Mouse (Mus musculus) lung, postnatal 0 days (tissue): Measurements from ENCODE around the gene Erp29. TPM values are rescaled to one million over a fixed set of nuclear protein-coding genes. Genes with fewer than 3 reads are reported as not detected.
A peak's percentile ranks its signal among the peaks of the same experiment; 100 is the strongest.

Experiments used
- ATAC-seq: fragments of 200-750 bp; cut with Nextera tagmentation; 2 replicates; pipeline ENCODE4 v1.8.0; 2017; ENCODE audit warnings: moderate library complexity
- DNase-seq: peaks from one replicate; pipeline ENCODE4 v3.0.0-alpha.2; 2016; ENCODE audit warnings: low spot score
- H3K27ac ChIP-seq: fragments of 300-500 bp; sonication (generic); 2 replicates; pipeline ENCODE4 v1.5.1; 2014; ENCODE audit warnings: antibody characterized with exemption, mild to moderate bottlenecking, low read length, mixed read lengths
- H3K27me3 ChIP-seq: fragments of 300-500 bp; sonication (generic); replicated peaks from 2 replicates; pipeline ENCODE4 v1.6.1; 2014; ENCODE audit warnings: low read length, mixed read lengths; ENCODE audit not compliant: insufficient read depth
- H3K36me3 ChIP-seq: fragments of 300-500 bp; sonication (generic); 2 replicates; pipeline ENCODE4 v1.6.1; 2014; ENCODE audit warnings: low read length, mixed read lengths; ENCODE audit not compliant: insufficient read depth
- H3K4me1 ChIP-seq: fragments of 300-500 bp; sonication (generic); 2 replicates; pipeline ENCODE4 v1.6.1; 2014; ENCODE audit warnings: antibody characterized with exemption, low read depth, low read length, mixed read lengths; ENCODE audit not compliant: insufficient read depth
- H3K4me2 ChIP-seq: fragments of 300-500 bp; sonication (generic); replicated peaks from 2 replicates; pipeline ENCODE4 v1.6.1; 2014; ENCODE audit warnings: low read depth, mild to moderate bottlenecking, low read length, moderate library complexity, mixed read lengths
- H3K4me3 ChIP-seq: fragments of 300-500 bp; sonication (generic); 2 replicates; pipeline ENCODE4 v1.5.1; 2014; ENCODE audit warnings: low read depth, low read length
- H3K9ac ChIP-seq: fragments of 300-500 bp; sonication (generic); replicated peaks from 2 replicates; pipeline ENCODE4 v1.6.1; 2014; ENCODE audit warnings: low read depth, mild to moderate bottlenecking
- H3K9me3 ChIP-seq: fragments of 300-500 bp; sonication (generic); 2 replicates; pipeline ENCODE4 v1.6.1; 2016; ENCODE audit warnings: low read length, mixed read lengths
- CTCF ChIP-seq: IDR thresholded peaks from 2 replicates; pipeline ENCODE4 v1.5.1; 2016; ENCODE audit warnings: antibody characterized with exemption, mild to moderate bottlenecking
- EP300 ChIP-seq: IDR thresholded peaks from 2 replicates; pipeline ENCODE4 v1.6.1; 2016; ENCODE audit warnings: antibody characterized with exemption, mild to moderate bottlenecking, control low read depth
- WGBS: fragments of 180-500 bp; shearing (Covaris S2); extraction: QIAGEN DNeasy Blood & Tissue Kit; methylation state at CpG from one replicate; pipeline ENCODE4 v1.1.7; 2014; 5-methylcytosine and 5-hydroxymethylcytosine counted together
- polyA plus RNA-seq: library from polyadenylated mRNA; unstranded; fragments of >200 nt; fragmentation: Nextera tagmentation; extraction: Ambion mirVana; gene quantifications from 2 replicates; pipeline ENCODE4 v1.2.1, GENCODE M21; 2015

Gene Erp29
- polyA plus RNA-seq, 1 experiment from 2014 or later: 123 TPM

GRCm38 (mm10) chr5:121451644-121452025, 671 bp downstream of the Erp29 start, which contains the start of gene Tmem116:
Gene Tmem116 (plus strand): TSS chr5:121451893.
- no peak for TF ChIP-seq CTCF
- TF ChIP-seq EP300: no peak
- peak within 1 kb of the TSS; percentile 96 for H3K27ac ChIP-seq
- peak within 1 kb of the TSS; percentile 82 for H3K4me3 ChIP-seq
- peak within 1 kb of the TSS; percentile 94 for H3K4me2 ChIP-seq
- DNase-seq (peak; percentile 56), ATAC-seq (no peak)
- peak within 1 kb of the TSS; percentile 85 for H3K9ac ChIP-seq
- no peaks in the 10 kb centered on the region for H3K27me3 ChIP-seq
- H3K4me1 ChIP-seq: peaks cover 16% of the 10 kb centered on the region
- peaks cover 25% of the 10 kb centered on the region for H3K36me3 ChIP-seq
- under 1% methylated on average over 17 of the region's 17 CpGs for WGBS
- H3K9me3 ChIP-seq: no peaks in the 10 kb centered on the region

- DNase-seq: peak; percentile 35
- Histone ChIP-seq H3K36me3 (peaks cover 27% of the 10 kb centered on the region), H3K4me1 (peaks cover 16% of the 10 kb centered on the region), H3K4me2 (peak overlapping the region; percentile 94), H3K9me3 (no peaks in the 10 kb centered on the region), H3K27ac (peak overlapping the region; percentile 96; the same call in 1 of the 2 replicates), H3K4me3 (peak overlapping the region; percentile 82), H3K27me3 (no peaks in the 10 kb centered on the region), H3K9ac (peak overlapping the region; percentile 85; the same call in 1 of the 2 replicates)
- 15% methylated on average over 8 of the region's 8 CpGs for WGBS
- TF ChIP-seq CTCF (no peak), EP300 (no peak)
- ATAC-seq: no peak
Measured at GRCm38 (mm10) chr5:121451203-121451602, 1.1 kb downstream of the Erp29 start.

- H3K4me3 ChIP-seq: no peak overlapping the region
- 76% methylated on average over 9 of the region's 9 CpGs for WGBS
- no peaks in the 10 kb centered on the region for H3K9me3 ChIP-seq
- H3K9ac ChIP-seq: no peak overlapping the region
- no peak overlapping the region for H3K4me2 ChIP-seq
- TF ChIP-seq CTCF (no peak), EP300 (no peak)
- H3K4me1 ChIP-seq: peaks cover 16% of the 10 kb centered on the region
- DNase-seq: no peak
- H3K36me3 ChIP-seq: peaks cover 27% of the 10 kb centered on the region
- H3K27me3 ChIP-seq: no peaks in the 10 kb centered on the region
- H3K27ac ChIP-seq: no peak overlapping the region
- ATAC-seq: no peak
Measured at GRCm38 (mm10) chr5:121450476-121450875, 1.8 kb downstream of the Erp29 start.

- H3K27ac ChIP-seq: no peak overlapping the region
- no peak overlapping the region for H3K9ac ChIP-seq
- DNase-seq: peak; percentile 81
- H3K4me3 ChIP-seq: no peak overlapping the region
- no peaks in the 10 kb centered on the region for H3K27me3 ChIP-seq
- TF ChIP-seq EP300 (no peak), CTCF (peak; percentile 71)
- no peaks in the 10 kb centered on the region for H3K9me3 ChIP-seq
- H3K4me2 ChIP-seq: no peak overlapping the region
- no peak for ATAC-seq
- 55% methylated on average over 6 of the region's 6 CpGs for WGBS
- H3K4me1 ChIP-seq: peaks cover 16% of the 10 kb centered on the region
- peaks cover 31% of the 10 kb centered on the region for H3K36me3 ChIP-seq
Measured at GRCm38 (mm10) chr5:121449976-121450375, 2.3 kb downstream of the Erp29 start.

GRCm38 (mm10) chr5:121448450-121448849, 3.9 kb downstream of the Erp29 start:
- no peaks in the 10 kb centered on the region for H3K27me3 ChIP-seq
- 98% methylated on average over 3 of the region's 3 CpGs for WGBS
- H3K36me3 ChIP-seq: peaks cover 39% of the 10 kb centered on the region
- no peak overlapping the region for H3K4me2 ChIP-seq
- H3K9me3 ChIP-seq: no peaks in the 10 kb centered on the region
- H3K27ac ChIP-seq: no peak overlapping the region
- ATAC-seq (no peak), DNase-seq (peak; percentile 22)
- TF ChIP-seq CTCF (peak; percentile 59), EP300 (no peak)
- no peak overlapping the region for H3K9ac ChIP-seq
- H3K4me1 ChIP-seq: peaks cover 5% of the 10 kb centered on the region; the same call in 1 of the 2 replicates
- H3K4me3 ChIP-seq: no peak overlapping the region

GRCm38 (mm10) chr5:121444870-121445269, 7.4 kb downstream of the Erp29 start:
- ATAC-seq: no peak
- Histone ChIP-seq H3K9me3 (no peaks in the 10 kb centered on the region), H3K27ac (no peak overlapping the region), H3K4me3 (no peak overlapping the region), H3K9ac (no peak overlapping the region), H3K4me1 (no peaks in the 10 kb centered on the region), H3K4me2 (no peak overlapping the region), H3K36me3 (peaks cover 50% of the 10 kb centered on the region), H3K27me3 (no peaks in the 10 kb centered on the region)
- WGBS: 89% methylated on average over 5 of the region's 5 CpGs
- no peak for DNase-seq
- TF ChIP-seq CTCF (no peak), EP300 (no peak)

GRCm38 (mm10) chr5:121443548-121443947, 8.8 kb downstream of the Erp29 start:
- Histone ChIP-seq H3K4me1 (no peaks in the 10 kb centered on the region), H3K27ac (no peak overlapping the region), H3K9me3 (no peaks in the 10 kb centered on the region), H3K4me3 (no peak overlapping the region), H3K27me3 (no peaks in the 10 kb centered on the region), H3K36me3 (peaks cover 53% of the 10 kb centered on the region), H3K9ac (no peak overlapping the region), H3K4me2 (no peak overlapping the region)
- WGBS: 93% methylated on average over 3 of the region's 3 CpGs
- DNase-seq (no peak), ATAC-seq (no peak)
- TF ChIP-seq EP300: no peak
- TF ChIP-seq CTCF: peak; percentile 59
